Mouse (Mus musculus): ENCODE data around the gene St8sia1.

Gene St8sia1

DNA sequence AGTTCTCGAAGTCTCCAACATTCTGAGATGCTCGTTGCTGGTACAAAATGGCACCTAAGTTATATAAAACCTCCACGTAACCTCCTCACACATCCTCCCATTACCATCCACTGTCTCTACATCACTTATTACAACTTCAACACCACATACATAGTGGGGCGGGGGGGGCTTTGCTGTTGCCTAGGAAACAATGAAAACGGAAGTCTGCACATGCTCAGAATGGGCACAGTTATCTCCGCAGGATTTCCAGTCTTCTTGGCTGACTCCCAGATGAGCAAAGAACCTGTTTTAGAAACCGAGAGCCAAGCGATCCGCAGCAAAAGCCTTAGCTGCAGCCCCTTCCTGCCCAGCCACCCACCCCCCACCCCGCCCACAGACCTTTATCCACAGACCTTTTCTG is 174.5 kb downstream of the St8sia1 start:
- no peak for DNase-seq (ENCODE audit: low spot score in 2 of 2)

DNA sequence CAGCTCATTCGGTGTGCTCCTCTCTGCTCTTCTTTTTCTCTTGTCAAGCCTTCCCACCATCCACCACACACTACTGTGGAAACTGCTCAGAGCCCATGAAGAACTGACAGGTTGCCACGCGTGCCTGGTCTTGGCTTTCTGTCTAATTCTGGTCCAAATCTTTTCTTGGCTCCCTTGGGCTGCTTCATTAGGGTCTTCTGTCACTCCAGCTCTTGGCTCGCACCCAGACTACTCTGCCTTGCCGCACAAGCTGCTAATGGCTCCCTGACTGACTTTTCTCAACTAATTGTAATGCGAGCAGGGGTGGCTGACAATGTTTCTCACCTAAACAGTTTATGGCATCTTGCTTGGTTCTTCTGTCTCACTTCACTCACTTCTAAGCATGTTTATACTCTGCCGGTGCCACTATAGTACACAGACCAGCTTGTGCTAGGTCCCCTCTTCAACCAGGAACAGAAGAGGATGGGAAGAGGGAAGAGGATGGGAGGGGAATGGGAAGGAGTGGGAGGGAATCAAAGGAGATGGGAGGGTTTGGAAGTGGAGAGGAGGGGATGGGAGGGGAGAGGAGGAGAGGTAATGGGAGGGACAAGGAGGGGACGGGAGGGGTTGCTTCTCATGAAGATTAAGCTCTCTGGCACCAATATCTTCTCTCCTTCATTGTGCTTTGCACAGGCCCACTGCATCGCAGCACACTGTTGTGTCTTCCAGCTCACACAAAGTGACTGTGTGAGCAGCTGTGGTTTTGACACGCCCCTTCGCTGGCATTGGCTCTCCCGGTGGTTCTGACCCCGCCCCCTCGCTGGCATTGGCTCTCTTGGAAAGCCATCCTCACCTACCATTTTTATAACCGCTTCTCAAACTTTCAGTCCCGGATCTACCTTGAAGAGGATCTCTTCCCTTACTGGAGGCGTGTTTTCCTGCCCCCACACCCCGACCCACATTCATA is 175.9 kb downstream of the St8sia1 start:
- no peak for DNase-seq (ENCODE audit: low spot score in 2 of 2)

DNA sequence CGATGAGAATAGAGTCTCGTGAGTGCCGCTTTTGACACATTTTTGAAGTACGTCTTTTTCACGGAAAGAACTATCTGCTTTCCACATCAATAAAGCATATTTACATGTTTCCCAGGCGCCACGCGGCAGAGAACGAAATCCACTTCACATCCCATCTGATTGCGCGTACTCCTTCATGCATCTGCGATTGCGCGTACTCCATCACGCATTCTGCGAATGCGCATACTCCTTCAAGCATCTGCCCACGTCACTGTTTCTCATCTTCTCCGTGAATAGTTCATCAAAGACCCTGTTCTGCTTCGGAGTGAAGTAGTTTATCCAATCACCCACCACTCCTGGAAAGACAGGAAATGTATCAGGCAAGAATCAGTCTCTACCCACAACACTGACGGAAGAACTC is 178.1 kb downstream of the St8sia1 start:
- no peak for DNase-seq (ENCODE audit: low spot score in 2 of 2)

DNA sequence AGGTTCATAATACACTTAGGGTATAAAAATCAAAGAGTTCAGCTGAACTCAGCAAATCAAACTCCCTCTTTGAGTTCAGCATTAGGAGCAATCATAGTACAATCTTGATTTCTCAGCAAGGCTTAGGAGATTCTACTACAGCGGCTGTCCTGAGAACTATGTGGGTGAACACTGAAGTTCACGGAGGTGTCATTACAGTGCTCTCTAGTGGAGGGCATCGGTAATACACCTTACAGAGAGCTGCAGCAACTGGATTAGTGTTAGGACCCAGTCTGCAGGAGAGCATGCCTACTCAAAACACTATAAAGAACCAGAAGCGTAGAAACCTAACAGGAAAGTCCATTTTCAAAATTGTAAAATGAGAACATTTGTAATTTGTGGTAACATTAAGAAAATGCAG is 178.9 kb downstream of the St8sia1 start:
- DNase-seq (ENCODE audit: low spot score in 2 of 2) = peak; percentile 67 to 83

DNA sequence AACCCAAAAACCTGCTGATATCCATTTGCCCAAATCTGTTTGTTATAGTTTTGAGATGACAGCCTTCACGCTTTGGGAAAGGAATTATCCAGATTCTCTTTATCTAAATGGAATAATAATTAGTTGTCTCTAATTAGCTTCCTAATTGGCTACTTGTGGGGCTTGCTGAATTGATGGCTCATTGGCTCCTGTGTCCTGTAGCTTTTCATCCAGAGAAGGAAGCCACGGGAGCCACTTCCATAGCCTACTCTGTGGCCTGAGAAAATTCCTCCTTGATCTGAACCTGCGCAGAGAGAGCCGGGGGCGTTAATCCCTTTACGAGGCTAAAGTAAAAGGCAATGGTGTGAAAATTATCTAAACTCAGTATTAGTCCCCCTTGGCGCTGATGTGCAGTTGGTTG is 183.0 kb downstream of the St8sia1 start:
- no peak for DNase-seq (ENCODE audit: low spot score in 2 of 2)

GRCm38 (mm10) chr6:142780574-142781033 is 183.6 kb downstream of the St8sia1 start:
- DNase-seq (ENCODE audit: low spot score in 2 of 2) = no peak

GRCm38 (mm10) chr6:142779812-142780573 is 184.3 kb downstream of the St8sia1 start:
- DNase-seq (ENCODE audit: low spot score in 2 of 2) = no peak

DNA sequence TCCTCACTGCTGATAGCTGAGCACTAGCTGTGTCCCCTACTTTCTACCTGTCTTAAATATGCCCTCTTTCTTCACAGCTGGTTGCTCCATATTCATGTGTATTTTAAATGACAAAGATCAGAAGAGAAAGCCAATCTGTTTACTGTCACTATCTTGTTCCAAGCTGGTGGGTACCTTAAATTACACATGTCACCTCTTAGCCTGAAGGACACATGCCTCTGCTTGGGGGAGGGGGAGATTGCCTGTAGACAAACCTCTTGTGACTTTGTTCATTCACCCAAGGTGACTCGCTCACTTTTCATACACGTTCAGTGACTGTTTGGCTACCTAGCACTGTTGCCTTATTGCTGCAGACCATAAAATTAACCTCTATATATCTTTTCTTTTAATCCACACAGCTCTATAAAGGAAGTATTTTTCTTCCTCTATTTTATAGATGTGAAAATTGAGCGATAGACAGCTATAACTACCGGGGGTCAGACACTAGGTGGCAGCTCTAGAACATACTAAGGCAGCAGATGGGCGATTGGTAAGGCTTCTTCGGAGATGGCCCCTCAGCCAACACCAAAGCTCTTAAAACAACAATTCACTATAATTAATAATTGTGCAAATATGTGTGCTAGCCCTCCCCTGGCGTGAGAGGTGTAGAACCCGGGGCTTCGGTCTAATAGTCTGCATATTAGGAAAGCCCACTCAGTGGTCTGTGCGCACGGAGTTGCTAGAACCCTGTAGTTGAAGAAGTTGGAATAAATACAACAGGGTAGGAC is 185.0 kb downstream of the St8sia1 start:
- DNase-seq (ENCODE audit: low spot score in 2 of 2) = no peak

DNA sequence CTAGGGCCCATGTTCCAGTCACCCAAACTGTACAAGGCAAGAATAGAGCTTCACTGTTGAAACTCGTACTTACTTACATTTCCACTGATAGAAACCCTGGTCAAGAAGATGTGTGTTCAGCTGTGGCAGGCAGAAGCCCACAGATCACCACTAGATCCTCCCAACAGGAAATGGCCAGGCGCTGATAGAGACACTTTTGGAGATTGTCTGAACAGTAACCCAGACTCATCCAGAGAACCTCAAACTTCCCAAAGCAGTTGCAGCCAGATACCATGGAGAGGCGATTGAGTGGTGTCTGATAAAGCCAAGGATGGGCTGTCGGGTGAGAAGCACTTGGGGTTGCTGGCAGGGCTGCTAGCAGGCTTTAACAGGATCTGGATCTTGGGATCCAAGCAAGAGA is 187.3 kb downstream of the St8sia1 start:
- DNase-seq (ENCODE audit: low spot score in 2 of 2) = no peak

DNA sequence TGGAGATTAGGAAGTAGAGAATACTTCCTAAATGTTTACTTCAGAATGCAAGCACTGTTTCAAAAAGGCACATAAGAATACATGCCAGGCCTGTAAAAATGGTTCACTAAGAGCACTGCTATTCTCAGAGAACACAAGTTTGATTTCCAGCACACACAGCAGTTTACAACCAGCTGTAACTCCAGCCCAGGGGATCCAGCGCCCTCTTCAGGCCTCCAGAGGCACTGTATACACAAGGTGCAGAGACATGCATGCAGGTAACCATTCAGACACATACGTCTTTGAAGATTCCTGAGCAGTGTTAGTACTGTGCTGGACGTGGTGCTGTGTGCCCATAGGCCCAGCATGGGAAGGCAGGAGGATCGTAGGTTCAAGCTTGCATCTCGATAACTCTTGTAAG is 190.7 kb downstream of the St8sia1 start:
- no peak for DNase-seq (ENCODE audit: low spot score in 2 of 2)

DNA sequence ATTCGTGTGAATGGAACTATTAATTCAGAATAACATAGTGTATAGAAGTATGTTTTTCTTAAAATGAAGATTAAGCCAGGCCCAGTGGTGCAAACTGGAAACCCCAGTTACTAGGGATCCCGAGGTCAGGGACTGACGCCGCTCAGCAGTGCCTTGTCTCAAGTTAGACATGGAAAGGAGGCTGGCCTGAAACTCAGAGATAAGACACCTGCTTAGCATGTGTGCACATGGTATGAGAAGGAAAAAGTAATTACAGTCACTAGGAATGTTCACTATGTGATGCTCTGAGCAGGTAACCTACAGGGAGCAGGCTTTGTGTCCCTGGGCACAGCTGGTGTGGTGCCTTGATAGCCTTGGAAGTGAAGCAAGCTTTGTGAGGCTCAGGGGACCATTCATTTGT is 192.6 kb downstream of the St8sia1 start:
- DNase-seq (ENCODE audit: low spot score in 2 of 2) = no peak
